Mouse (Mus musculus) midbrain, postnatal 0 days (tissue): ENCODE measurements at regions not wholly inside any gene's neighbourhood (a gene's known extent, or its start where the extent isn't known, plus 50 kb on each side); places are given as distances from the start of the nearest gene placed in this dataset.

ENCODE experiments used
- ATAC-seq: fragments of 200-750 bp; cut with Nextera tagmentation; 2 replicates; pipeline ENCODE4 v1.8.0; 2017; ENCODE audit warnings: moderate number of reproducible peaks, mild to moderate bottlenecking, moderate TSS enrichment, moderate library complexity; ENCODE audit not compliant: low FRiP score
- DNase-seq: peaks from one replicate; pipeline ENCODE4 v3.0.0-alpha.2; 2015; ENCODE audit warnings: low spot score
- H3K27ac ChIP-seq: fragments of 300-500 bp; sonication (generic); 2 replicates; pipeline ENCODE4 v1.5.1; 2014; ENCODE audit warnings: low read depth, mild to moderate bottlenecking, low read length, mixed read lengths
- H3K27me3 ChIP-seq: fragments of 300-500 bp; sonication (generic); 2 replicates; pipeline ENCODE4 v1.6.1; 2014; ENCODE audit warnings: low read length, control low read depth, mixed read lengths; ENCODE audit not compliant: insufficient read depth
- H3K36me3 ChIP-seq: fragments of 300-500 bp; sonication (generic); 2 replicates; pipeline ENCODE4 v1.6.1; 2014; ENCODE audit warnings: low read length, control low read depth, mixed read lengths; ENCODE audit not compliant: insufficient read depth
- H3K4me1 ChIP-seq: fragments of 300-500 bp; sonication (generic); 2 replicates; pipeline ENCODE4 v1.6.1; 2014; ENCODE audit warnings: mild to moderate bottlenecking, control low read depth, antibody characterized with exemption, low read length, mixed read lengths; ENCODE audit not compliant: insufficient read depth
- H3K4me2 ChIP-seq: fragments of 300-500 bp; sonication (generic); 2 replicates; pipeline ENCODE4 v1.6.1; 2014; ENCODE audit warnings: low read depth, mild to moderate bottlenecking, low read length, mixed read lengths; ENCODE audit not compliant: poor library complexity, severe bottlenecking
- H3K4me3 ChIP-seq: fragments of 300-500 bp; sonication (generic); 2 replicates; pipeline ENCODE4 v1.5.1; 2014; ENCODE audit warnings: low read depth, mild to moderate bottlenecking, low read length, moderate library complexity
- H3K9ac ChIP-seq: fragments of 300-500 bp; sonication (generic); replicated peaks from 2 replicates; pipeline ENCODE4 v1.6.1; 2014; ENCODE audit warnings: mild to moderate bottlenecking, low read length, moderate library complexity, mixed read lengths; ENCODE audit not compliant: poor library complexity, severe bottlenecking
- H3K9me3 ChIP-seq: fragments of 300-500 bp; sonication (generic); 2 replicates; pipeline ENCODE4 v1.6.1; 2016; ENCODE audit warnings: low read length, control low read depth
- CTCF ChIP-seq: IDR thresholded peaks from 2 replicates; pipeline ENCODE4 v1.5.1; 2016; ENCODE audit warnings: antibody characterized with exemption, mild to moderate bottlenecking
- WGBS: fragments of 180-500 bp; shearing (Covaris S2); extraction: QIAGEN DNeasy Blood & Tissue Kit; methylation state at CpG from one replicate; pipeline ENCODE4 v1.1.7; 2014; 5-methylcytosine and 5-hydroxymethylcytosine counted together

DNA sequence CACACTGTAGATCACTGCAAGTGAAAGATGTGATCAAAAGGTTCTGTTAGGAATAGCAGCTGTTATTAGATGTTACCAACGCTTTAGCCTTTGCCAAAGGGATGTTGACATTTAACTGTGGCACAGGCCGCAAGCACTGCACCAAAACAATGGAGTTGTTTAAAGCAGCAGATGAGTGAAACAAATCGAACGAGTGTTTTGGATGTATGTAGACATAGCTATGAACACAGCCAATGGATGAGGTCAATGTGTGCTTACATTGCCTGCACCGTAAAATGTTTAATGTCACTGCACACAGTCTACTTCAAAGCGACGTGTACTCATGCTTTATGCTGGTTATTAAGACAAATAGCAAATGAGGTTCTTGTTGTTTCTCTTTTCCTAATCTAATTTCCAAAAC is 602.7 kb downstream of the Fat4 start:
- TF ChIP-seq CTCF = no peak
- no peak for DNase-seq
- Histone ChIP-seq H3K27ac (no peak overlapping the region), H3K4me2 (no peak overlapping the region), H3K9me3 (no peaks in the 10 kb centered on the region), H3K36me3 (no peaks in the 10 kb centered on the region), H3K4me1 (no peaks in the 10 kb centered on the region), H3K9ac (no peak overlapping the region), H3K4me3 (no peak overlapping the region), H3K27me3 (no peaks in the 10 kb centered on the region)
- no peak for ATAC-seq
- 85% methylated on average over 7 of the region's 7 CpGs for WGBS

DNA sequence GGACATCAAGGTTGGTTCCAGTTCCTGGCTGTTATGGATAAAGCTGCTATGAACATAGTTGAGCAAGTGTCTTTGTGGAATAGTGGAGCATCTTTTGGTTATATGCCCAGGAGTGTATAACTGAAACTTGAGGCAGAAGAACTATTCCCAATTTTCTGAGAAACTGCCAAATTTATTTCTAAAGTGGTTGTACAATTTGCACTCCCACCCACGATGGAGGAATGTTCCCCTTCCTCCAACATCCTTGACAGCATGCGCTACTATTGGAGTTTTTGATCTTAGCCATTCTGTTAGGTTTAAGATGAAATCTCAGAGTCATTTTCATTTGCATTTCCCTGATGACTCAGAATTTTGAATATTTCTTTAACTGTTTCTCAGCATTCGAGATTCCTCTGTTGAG is 607.6 kb downstream of the Fat4 start:
- whole genome bisulfite sequencing = 91% methylated on average over 3 of the region's 3 CpGs
- TF ChIP-seq CTCF = no peak
- Histone ChIP-seq H3K27ac (no peak overlapping the region), H3K4me2 (no peak overlapping the region), H3K9me3 (no peaks in the 10 kb centered on the region), H3K4me3 (no peak overlapping the region), H3K9ac (no peak overlapping the region), H3K4me1 (no peaks in the 10 kb centered on the region), H3K36me3 (no peaks in the 10 kb centered on the region), H3K27me3 (no peaks in the 10 kb centered on the region)
- ATAC-seq (no peak), DNase-seq (no peak)

DNA sequence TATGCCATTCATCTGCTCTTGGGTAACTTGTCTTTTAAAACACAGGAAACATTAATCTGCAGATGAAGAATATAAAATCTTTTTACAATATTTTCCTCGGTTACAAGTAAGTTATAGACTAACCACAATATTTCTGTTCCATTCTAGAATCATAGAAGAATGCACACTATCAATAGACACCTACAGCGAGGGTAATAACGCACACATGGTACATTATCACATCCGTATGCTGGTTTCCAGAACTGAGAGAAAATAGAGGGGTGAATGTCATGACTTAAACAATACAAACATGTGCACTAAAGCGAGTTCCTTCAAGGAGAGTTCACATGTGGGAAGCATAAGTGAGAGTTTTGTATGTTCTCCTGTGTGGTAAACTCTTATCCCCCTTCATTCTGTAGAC is 641.3 kb downstream of the Fat4 start:
- no peaks in the 10 kb centered on the region for H3K27me3 ChIP-seq
- H3K36me3 ChIP-seq = no peaks in the 10 kb centered on the region
- ATAC-seq (no peak), DNase-seq (no peak)
- no peak for TF ChIP-seq CTCF
- no peaks in the 10 kb centered on the region for H3K9me3 ChIP-seq
- H3K27ac ChIP-seq = no peak overlapping the region
- WGBS = 90% methylated on average over 5 of the region's 5 CpGs
- no peak overlapping the region for H3K4me3 ChIP-seq
- no peak overlapping the region for H3K9ac ChIP-seq
- no peak overlapping the region for H3K4me2 ChIP-seq
- no peaks in the 10 kb centered on the region for H3K4me1 ChIP-seq

DNA sequence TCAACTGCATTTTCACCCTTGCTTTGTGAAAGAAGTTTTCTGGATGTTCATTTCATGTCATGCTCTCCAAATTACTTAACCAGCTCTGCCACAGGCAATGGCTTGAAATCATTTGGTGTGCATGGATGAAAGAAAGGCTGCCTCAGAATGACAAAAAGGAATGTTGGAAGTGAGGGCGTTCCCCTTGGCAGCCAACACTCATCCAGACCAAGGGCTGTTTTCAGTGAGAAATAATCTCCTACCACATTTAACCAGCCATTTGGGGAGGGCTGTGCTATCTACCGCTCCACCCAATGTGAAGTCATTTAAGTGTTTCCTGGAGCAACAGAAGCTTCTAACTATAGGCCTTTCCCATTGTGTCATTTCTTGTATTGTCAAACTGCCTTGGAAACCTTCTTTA is 650.8 kb downstream of the Fat4 start:
- Histone ChIP-seq H3K9ac (no peak overlapping the region), H3K9me3 (no peaks in the 10 kb centered on the region), H3K36me3 (no peaks in the 10 kb centered on the region), H3K4me2 (no peak overlapping the region), H3K4me1 (no peaks in the 10 kb centered on the region), H3K27me3 (no peaks in the 10 kb centered on the region), H3K4me3 (no peak overlapping the region), H3K27ac (no peak overlapping the region)
- DNase-seq = no peak
- no peak for TF ChIP-seq CTCF
- no peak for ATAC-seq
- 81% methylated on average over 2 of the region's 2 CpGs for WGBS

DNA sequence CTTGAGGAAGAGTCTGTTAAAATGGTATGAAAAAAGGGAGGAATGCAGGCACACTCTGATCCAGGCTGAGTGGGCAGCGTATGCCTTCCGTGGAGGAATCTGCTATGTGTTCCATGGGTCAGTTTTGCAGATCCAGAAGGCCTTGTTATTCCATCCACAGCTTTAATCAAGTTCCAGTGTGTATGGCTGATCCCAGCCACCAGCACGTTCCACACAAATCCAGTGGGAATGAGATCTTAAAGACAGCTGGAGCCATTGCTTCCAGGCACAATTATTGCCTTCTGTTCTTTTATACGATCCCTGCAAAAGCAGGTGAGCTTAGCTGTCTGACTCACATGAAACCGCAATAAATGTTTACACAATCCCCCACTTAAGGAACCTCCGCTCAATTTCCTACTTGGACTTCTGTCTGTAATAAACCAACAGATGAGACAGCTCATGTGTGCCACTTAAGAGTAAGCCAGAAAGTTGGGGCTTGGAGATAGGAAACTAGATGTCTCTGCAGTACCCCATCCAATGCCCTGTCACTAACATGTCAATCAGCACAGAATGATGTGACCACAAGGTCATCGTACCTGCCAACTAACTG is 653.9 kb downstream of the Fat4 start:
- Histone ChIP-seq H3K36me3 (no peaks in the 10 kb centered on the region), H3K4me2 (no peak overlapping the region), H3K9me3 (no peaks in the 10 kb centered on the region), H3K27ac (no peak overlapping the region), H3K4me1 (no peaks in the 10 kb centered on the region), H3K27me3 (no peaks in the 10 kb centered on the region), H3K4me3 (no peak overlapping the region), H3K9ac (no peak overlapping the region)
- DNase-seq (no peak), ATAC-seq (no peak)
- WGBS = 84% methylated on average over 7 of the region's 7 CpGs
- TF ChIP-seq CTCF = no peak

DNA sequence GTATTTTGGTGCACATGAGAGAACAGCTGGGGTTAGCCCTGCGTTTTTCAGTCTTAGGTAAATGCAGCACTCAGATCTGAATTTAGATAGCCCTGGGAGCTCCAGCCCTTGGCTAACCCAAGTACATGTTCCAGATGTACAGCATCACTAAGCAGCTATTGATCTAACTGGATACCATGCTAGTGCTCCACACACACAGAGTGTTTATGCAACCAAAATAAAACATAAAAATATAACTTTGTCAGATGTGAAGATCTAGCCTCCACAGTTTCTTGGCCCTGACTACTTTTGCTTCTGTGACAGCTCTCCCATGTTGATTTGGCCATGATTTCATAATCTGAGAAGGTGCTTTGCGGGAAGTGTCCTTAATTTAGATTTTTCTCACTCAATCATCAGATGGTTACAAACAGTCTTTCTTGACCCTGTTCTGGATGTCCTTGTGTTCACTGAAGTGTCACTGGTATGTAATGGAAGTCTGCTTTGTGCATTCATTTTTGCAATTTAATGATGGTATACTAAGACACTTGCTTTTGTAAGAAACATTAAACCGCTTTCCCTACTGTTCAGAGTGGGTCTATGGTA is 672.8 kb downstream of the Fat4 start:
- no peak for TF ChIP-seq CTCF
- no peak for DNase-seq
- WGBS = 95% methylated on average over 3 of the region's 3 CpGs

More for the DNA sequence above, 672.8 kb downstream of the Fat4 start:
- Histone ChIP-seq H3K27ac (no peak overlapping the region), H3K36me3 (no peaks in the 10 kb centered on the region), H3K4me1 (no peaks in the 10 kb centered on the region), H3K9me3 (no peaks in the 10 kb centered on the region), H3K4me2 (no peak overlapping the region), H3K4me3 (no peak overlapping the region), H3K9ac (no peak overlapping the region), H3K27me3 (no peaks in the 10 kb centered on the region)
- ATAC-seq = no peak
